Mouse (Mus musculus): ENCODE measurements around the gene Rabgap1l. TPM values are rescaled to one million over a fixed set of nuclear protein-coding genes. Genes with fewer than 3 reads are reported as not detected.

Gene Rabgap1l
- polyA plus RNA-seq, 1 experiment from 2014 or later, result 41.7 TPM

DNA sequence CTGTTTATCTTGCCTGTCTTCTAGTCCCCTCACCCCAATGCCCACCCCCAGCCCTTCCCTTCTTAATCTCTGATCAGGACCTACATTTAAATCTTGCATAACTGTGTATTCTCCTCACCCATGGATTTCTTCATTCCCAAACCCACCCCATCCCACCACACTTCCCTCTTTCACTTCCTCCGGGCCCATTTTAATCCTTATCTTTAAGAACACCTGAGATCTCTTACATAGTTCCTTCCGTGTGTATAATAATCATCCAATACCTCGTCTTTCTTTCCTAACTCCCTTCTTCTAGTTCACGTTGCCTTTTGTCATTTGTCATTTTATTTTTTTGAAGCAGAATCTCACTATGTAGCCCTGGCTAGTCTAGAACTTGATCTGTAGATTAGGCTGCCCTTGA, 453.6 kb downstream of the Rabgap1l start:
- Histone ChIP-seq H3K9me3 (ENCODE audit: control insufficient read depth, low read length) (no peaks in the 10 kb centered on the region), H3K27me3 (ENCODE audit: control insufficient read depth, insufficient read depth, low read length) (no peaks in the 10 kb centered on the region), H3K4me2 (replicated peaks) (no peak overlapping the region), H3K27ac (no peak overlapping the region), H3K9ac (no peak overlapping the region), H3K4me3 (replicated peaks; ENCODE audit: low read length) (no peak overlapping the region), H3K4me1 (replicated peaks; ENCODE audit: control insufficient read depth, insufficient read depth, low read length) (no peaks in the 10 kb centered on the region), H3K36me3 (replicated peaks; ENCODE audit: control insufficient read depth, insufficient read depth) (peaks cover 17% of the 10 kb centered on the region; the same call in 1 of the 2 replicates)
- ATAC-seq (ENCODE audit: low FRiP score), result no peak
- WGBS, result 89% methylated on average over 4 of the region's 4 CpGs
- no peak for DNase-seq (ENCODE audit: low spot score)

- 76% methylated on average over 4 of the region's 4 CpGs for WGBS
- no peak for DNase-seq (ENCODE audit: low spot score)
Measured at GRCm38 (mm10) chr1:160334791-160335190, 458.2 kb downstream of the Rabgap1l start.

DNA sequence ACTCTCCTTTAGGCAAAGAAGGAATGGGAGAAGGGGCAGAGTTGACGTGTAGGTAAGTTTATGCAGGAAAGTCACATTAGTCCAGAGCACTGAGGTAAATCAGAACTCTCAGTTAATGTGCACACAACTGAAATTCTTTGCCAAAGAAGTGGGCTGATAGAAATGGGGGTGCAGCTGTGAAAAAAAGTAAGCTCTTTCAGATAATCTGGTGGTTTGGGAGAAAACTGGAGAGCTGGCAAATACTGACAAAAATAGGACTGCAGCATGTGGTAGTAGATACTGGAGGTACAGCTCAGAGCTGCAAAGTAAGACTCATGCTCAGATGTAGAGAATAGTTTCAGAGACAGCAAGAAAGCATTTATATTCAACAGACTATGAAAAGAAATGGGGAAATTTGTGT, 462.2 kb downstream of the Rabgap1l start:
- Histone ChIP-seq H3K4me2 (replicated peaks) (no peak overlapping the region), H3K27me3 (ENCODE audit: control insufficient read depth, insufficient read depth, low read length) (no peaks in the 10 kb centered on the region), H3K9ac (no peak overlapping the region), H3K36me3 (replicated peaks; ENCODE audit: control insufficient read depth, insufficient read depth) (no peaks in the 10 kb centered on the region), H3K4me1 (replicated peaks; ENCODE audit: control insufficient read depth, insufficient read depth, low read length) (no peaks in the 10 kb centered on the region), H3K27ac (no peak overlapping the region), H3K4me3 (replicated peaks; ENCODE audit: low read length) (no peak overlapping the region), H3K9me3 (ENCODE audit: control insufficient read depth, low read length) (no peaks in the 10 kb centered on the region)
- WGBS, result 66% methylated on average over 1 of the region's 1 CpGs
- no peak for ATAC-seq (ENCODE audit: low FRiP score)
- no peak for DNase-seq (ENCODE audit: low spot score)

More at GRCm38 (mm10) chr1:160334791-160335190, 458.2 kb downstream of the Rabgap1l start:
- H3K9me3 ChIP-seq (ENCODE audit: control insufficient read depth, low read length), result no peaks in the 10 kb centered on the region
- no peak overlapping the region for H3K4me2 ChIP-seq (replicated peaks)
- H3K9ac ChIP-seq, result no peak overlapping the region
- ATAC-seq (ENCODE audit: low FRiP score), result no peak
- H3K36me3 ChIP-seq (replicated peaks; ENCODE audit: control insufficient read depth, insufficient read depth), result peaks cover 14% of the 10 kb centered on the region; the same call in 1 of the 2 replicates
- no peak overlapping the region for H3K27ac ChIP-seq
- H3K27me3 ChIP-seq (ENCODE audit: control insufficient read depth, insufficient read depth, low read length), result no peaks in the 10 kb centered on the region
- no peaks in the 10 kb centered on the region for H3K4me1 ChIP-seq (replicated peaks; ENCODE audit: control insufficient read depth, insufficient read depth, low read length)
- H3K4me3 ChIP-seq (replicated peaks; ENCODE audit: low read length), result no peak overlapping the region

DNA sequence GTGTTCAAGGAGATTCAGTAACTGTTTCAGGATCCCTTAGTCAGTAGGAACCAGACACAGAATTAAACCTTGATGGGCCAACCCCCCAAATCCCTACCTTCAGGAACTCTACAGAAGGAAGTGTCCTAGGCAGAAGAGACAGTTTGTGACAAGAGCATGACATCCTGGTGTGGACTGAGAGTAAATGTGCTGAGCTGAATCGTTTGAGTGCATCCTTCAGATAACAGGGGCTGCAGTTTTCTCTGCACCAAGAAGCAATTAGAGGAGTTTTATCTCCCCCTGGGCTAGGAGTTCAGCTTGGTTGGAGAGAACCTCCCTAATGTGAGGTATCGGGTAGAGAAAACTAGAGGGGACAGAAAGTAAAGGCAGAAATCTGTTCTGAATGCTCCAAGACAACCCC, 462.8 kb downstream of the Rabgap1l start:
- Histone ChIP-seq H3K27ac (no peak overlapping the region), H3K9me3 (ENCODE audit: control insufficient read depth, low read length) (no peaks in the 10 kb centered on the region), H3K9ac (no peak overlapping the region), H3K4me2 (replicated peaks) (no peak overlapping the region), H3K4me1 (replicated peaks; ENCODE audit: control insufficient read depth, insufficient read depth, low read length) (no peaks in the 10 kb centered on the region), H3K36me3 (replicated peaks; ENCODE audit: control insufficient read depth, insufficient read depth) (no peaks in the 10 kb centered on the region), H3K27me3 (ENCODE audit: control insufficient read depth, insufficient read depth, low read length) (no peaks in the 10 kb centered on the region), H3K4me3 (replicated peaks; ENCODE audit: low read length) (no peak overlapping the region)
- ATAC-seq (ENCODE audit: low FRiP score), result no peak
- 58% methylated on average over 2 of the region's 2 CpGs for WGBS
- no peak for DNase-seq (ENCODE audit: low spot score)

- Histone ChIP-seq H3K9me3 (ENCODE audit: control insufficient read depth, low read length) (no peaks in the 10 kb centered on the region), H3K9ac (no peak overlapping the region), H3K36me3 (replicated peaks; ENCODE audit: control insufficient read depth, insufficient read depth) (no peaks in the 10 kb centered on the region), H3K27ac (no peak overlapping the region), H3K4me2 (replicated peaks) (no peak overlapping the region), H3K27me3 (ENCODE audit: control insufficient read depth, insufficient read depth, low read length) (no peaks in the 10 kb centered on the region), H3K4me1 (replicated peaks; ENCODE audit: control insufficient read depth, insufficient read depth, low read length) (no peaks in the 10 kb centered on the region), H3K4me3 (replicated peaks; ENCODE audit: low read length) (no peak overlapping the region)
- DNase-seq (ENCODE audit: low spot score) (no peak), ATAC-seq (ENCODE audit: low FRiP score) (no peak)
- WGBS, result 59% methylated on average over 7 of the region's 7 CpGs
Measured at GRCm38 (mm10) chr1:160329788-160330187, 463.2 kb downstream of the Rabgap1l start.

DNA sequence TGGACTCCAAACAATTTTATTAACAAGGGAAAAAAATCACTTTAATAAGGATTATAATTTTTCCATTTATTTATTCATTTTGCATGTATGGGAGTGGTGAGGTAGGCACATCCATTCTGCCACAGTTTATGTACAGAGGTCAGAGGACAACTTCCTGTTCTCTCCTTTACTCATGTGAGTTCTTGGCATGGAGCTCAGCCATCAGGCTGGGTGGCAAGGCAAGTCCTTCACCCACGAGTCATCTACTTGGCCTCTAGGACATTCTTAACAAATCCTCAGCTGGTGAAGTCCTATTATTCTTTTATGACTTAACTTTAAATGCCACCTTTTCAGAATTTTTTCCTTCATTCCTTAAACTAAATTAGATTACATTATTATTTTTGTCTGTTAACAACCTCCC, 465.5 kb downstream of the Rabgap1l start:
- WGBS, result 80% methylated on average over 1 of the region's 1 CpGs

DNA sequence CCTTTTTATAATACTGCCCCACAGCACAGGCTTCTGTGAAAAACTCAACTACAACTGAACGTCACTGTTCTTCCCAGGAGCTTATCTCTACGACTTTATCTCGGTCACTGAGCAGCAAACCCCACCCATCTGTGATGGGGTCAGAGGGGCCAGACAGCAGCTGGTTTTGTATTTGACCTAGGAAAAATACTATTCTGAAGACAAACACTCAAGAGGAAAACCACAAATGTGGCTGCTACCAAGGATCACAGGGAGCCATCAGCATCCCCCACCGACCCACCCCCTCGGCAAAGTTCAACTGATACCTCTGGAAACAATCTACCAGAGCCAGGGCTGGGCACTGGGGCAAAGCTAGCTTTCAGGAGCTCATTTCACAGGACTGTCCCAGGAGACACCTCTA, 467.5 kb downstream of the Rabgap1l start:
- no peaks in the 10 kb centered on the region for H3K27me3 ChIP-seq (ENCODE audit: control insufficient read depth, insufficient read depth, low read length)
- no peak overlapping the region for H3K9ac ChIP-seq
- no peak for ATAC-seq (ENCODE audit: low FRiP score)
- no peaks in the 10 kb centered on the region for H3K9me3 ChIP-seq (ENCODE audit: control insufficient read depth, low read length)
- no peaks in the 10 kb centered on the region for H3K36me3 ChIP-seq (replicated peaks; ENCODE audit: control insufficient read depth, insufficient read depth)
- H3K4me3 ChIP-seq (replicated peaks; ENCODE audit: low read length), result no peak overlapping the region
- WGBS, result 69% methylated on average over 5 of the region's 5 CpGs
- H3K4me2 ChIP-seq (replicated peaks), result no peak overlapping the region
- H3K27ac ChIP-seq, result no peak overlapping the region
- DNase-seq (ENCODE audit: low spot score), result no peak
- no peaks in the 10 kb centered on the region for H3K4me1 ChIP-seq (replicated peaks; ENCODE audit: control insufficient read depth, insufficient read depth, low read length)

More for the DNA sequence above, 465.5 kb downstream of the Rabgap1l start:
- no peak overlapping the region for H3K4me2 ChIP-seq (replicated peaks)
- H3K9me3 ChIP-seq (ENCODE audit: control insufficient read depth, low read length), result no peaks in the 10 kb centered on the region
- ATAC-seq (ENCODE audit: low FRiP score) (no peak), DNase-seq (ENCODE audit: low spot score) (no peak)
- H3K9ac ChIP-seq, result no peak overlapping the region
- H3K27me3 ChIP-seq (ENCODE audit: control insufficient read depth, insufficient read depth, low read length), result no peaks in the 10 kb centered on the region
- H3K27ac ChIP-seq, result no peak overlapping the region
- no peaks in the 10 kb centered on the region for H3K4me1 ChIP-seq (replicated peaks; ENCODE audit: control insufficient read depth, insufficient read depth, low read length)
- no peaks in the 10 kb centered on the region for H3K36me3 ChIP-seq (replicated peaks; ENCODE audit: control insufficient read depth, insufficient read depth)
- H3K4me3 ChIP-seq (replicated peaks; ENCODE audit: low read length), result no peak overlapping the region

DNA sequence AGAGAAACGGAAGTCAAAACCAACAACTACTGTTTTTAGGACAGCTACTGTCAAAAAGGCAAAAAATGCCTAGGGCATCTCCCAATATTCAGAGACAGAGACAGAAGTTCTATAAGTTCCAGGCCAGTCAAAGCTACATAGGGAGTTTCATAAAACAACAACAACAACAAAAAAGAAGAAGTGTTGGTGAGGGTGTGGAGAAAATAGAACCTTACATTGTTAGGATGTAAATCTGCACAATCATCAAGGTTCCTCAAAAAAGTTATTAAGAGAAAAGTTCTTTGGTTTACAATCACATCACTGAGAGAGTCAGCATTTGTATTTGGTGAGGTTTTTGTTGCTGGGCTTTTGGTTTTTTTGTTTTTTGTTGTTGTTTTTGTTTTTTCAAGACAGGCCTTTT, 472.3 kb downstream of the Rabgap1l start:
- Histone ChIP-seq H3K9me3 (ENCODE audit: control insufficient read depth, low read length) (no peaks in the 10 kb centered on the region), H3K4me2 (replicated peaks) (no peak overlapping the region), H3K9ac (no peak overlapping the region), H3K27me3 (ENCODE audit: control insufficient read depth, insufficient read depth, low read length) (no peaks in the 10 kb centered on the region), H3K36me3 (replicated peaks; ENCODE audit: control insufficient read depth, insufficient read depth) (no peaks in the 10 kb centered on the region), H3K4me1 (replicated peaks; ENCODE audit: control insufficient read depth, insufficient read depth, low read length) (no peaks in the 10 kb centered on the region), H3K4me3 (replicated peaks; ENCODE audit: low read length) (no peak overlapping the region), H3K27ac (no peak overlapping the region)
- no peak for DNase-seq (ENCODE audit: low spot score)
- ATAC-seq (ENCODE audit: low FRiP score), result no peak
- WGBS, result 85% methylated on average over 1 of the region's 1 CpGs

DNA sequence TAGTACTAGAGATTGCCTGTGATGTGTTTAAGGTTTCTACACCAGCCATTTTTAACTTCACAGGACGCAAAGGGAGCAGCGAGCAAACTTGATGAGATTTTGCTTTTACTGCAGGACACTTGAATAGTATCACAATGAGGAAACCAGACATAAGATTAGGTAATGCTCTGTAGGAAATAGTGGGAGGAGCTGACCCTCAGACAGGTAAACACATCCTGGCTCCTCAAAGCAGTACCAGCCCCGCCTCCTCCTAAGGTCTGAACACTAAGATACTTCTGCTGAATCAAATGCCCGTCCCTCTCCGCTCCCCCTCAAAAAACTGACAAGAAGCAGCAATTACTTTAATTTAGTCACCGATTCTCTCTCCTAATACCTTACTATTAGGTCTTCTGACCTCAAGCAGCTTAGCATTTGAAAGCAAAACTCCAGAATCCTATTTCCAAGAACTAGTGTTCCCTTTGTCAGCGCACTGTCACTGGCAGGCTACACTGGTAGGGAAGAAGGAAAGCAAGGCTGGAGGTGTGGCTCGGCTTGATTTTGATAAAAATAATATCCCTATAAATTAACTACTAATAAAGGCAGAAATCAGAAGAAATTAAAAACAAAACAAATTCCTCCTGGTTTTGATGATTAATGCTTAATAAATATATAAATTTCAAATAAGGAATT, 474.8 kb downstream of the Rabgap1l start:
- no peak for DNase-seq (ENCODE audit: low spot score)
- no peak for ATAC-seq (ENCODE audit: low FRiP score)
- no peaks in the 10 kb centered on the region for H3K9me3 ChIP-seq (ENCODE audit: control insufficient read depth, low read length)
- no peaks in the 10 kb centered on the region for H3K36me3 ChIP-seq (replicated peaks; ENCODE audit: control insufficient read depth, insufficient read depth)
- no peak overlapping the region for H3K27ac ChIP-seq
- WGBS, result 83% methylated on average over 8 of the region's 8 CpGs
- no peak overlapping the region for H3K4me2 ChIP-seq (replicated peaks)
- no peak overlapping the region for H3K9ac ChIP-seq
- no peak overlapping the region for H3K4me3 ChIP-seq (replicated peaks; ENCODE audit: low read length)
- no peaks in the 10 kb centered on the region for H3K27me3 ChIP-seq (ENCODE audit: control insufficient read depth, insufficient read depth, low read length)
- no peaks in the 10 kb centered on the region for H3K4me1 ChIP-seq (replicated peaks; ENCODE audit: control insufficient read depth, insufficient read depth, low read length)

DNA sequence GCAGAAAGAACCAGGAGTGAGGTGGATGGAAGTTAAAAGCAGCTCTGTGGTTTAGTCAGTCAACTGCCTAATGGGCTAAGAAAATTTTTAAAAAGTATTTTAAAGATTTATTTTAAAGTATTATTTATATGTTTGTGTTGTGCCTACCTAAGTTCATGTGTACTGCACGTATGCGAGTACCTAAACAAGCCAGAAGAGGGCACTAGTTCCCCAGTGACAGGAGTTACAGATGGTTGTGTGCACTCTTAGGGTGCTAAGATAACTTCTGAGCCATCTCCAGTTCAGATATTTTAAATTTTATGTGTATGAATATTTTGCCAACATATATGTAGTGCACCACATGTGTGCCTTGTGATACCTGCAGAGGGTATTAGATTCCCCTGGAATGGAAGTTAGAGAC, 476.8 kb downstream of the Rabgap1l start:
- Histone ChIP-seq H3K36me3 (replicated peaks; ENCODE audit: control insufficient read depth, insufficient read depth) (no peaks in the 10 kb centered on the region), H3K4me2 (replicated peaks) (no peak overlapping the region)
- WGBS, result 98% methylated on average over 2 of the region's 2 CpGs

More for the DNA sequence above, 476.8 kb downstream of the Rabgap1l start:
- H3K9me3 ChIP-seq (ENCODE audit: control insufficient read depth, low read length), result no peaks in the 10 kb centered on the region
- no peaks in the 10 kb centered on the region for H3K4me1 ChIP-seq (replicated peaks; ENCODE audit: control insufficient read depth, insufficient read depth, low read length)
- H3K27me3 ChIP-seq (ENCODE audit: control insufficient read depth, insufficient read depth, low read length), result no peaks in the 10 kb centered on the region
- no peak for ATAC-seq (ENCODE audit: low FRiP score)
- H3K4me3 ChIP-seq (replicated peaks; ENCODE audit: low read length), result no peak overlapping the region
- H3K27ac ChIP-seq, result no peak overlapping the region
- DNase-seq (ENCODE audit: low spot score), result no peak
- no peak overlapping the region for H3K9ac ChIP-seq

Data from hindbrain, embryonic 14.5 days (tissue).